Mouse (Mus musculus) heart, adult 9 months (tissue): ENCODE measurements around the gene Zfp639.
A peak's percentile ranks its signal among the peaks of the same experiment; 100 is the strongest.

Source experiments
- DNase-seq, 2 experiments: peaks; one replicate each; pipeline ENCODE4 v3.0.0; 2022; ENCODE audit warnings: low spot score in 2 of 2

Zfp639 gene

GRCm38 (mm10) chr3:32509496-32510374 is at the start of gene Zfp639:
Gene Zfp639 (plus strand): TSS chr3:32510259.
- no peak for DNase-seq

- DNase-seq: no peak
Observed at GRCm38 (mm10) chr3:32467321-32467720, 42.7 kb upstream of the Zfp639 start.

- no peak for DNase-seq
Observed at GRCm38 (mm10) chr3:32468411-32468810, 41.6 kb upstream of the Zfp639 start.

- DNase-seq: no peak
Observed at GRCm38 (mm10) chr3:32470449-32470848, 39.6 kb upstream of the Zfp639 start.

GRCm38 (mm10) chr3:32471098-32471497 is 39.0 kb upstream of the Zfp639 start:
- DNase-seq: peak in 1 of 2 experiments; percentile 10

GRCm38 (mm10) chr3:32472191-32472900 is 37.7 kb upstream of the Zfp639 start:
- peak; percentile 43 to 46 for DNase-seq

GRCm38 (mm10) chr3:32473184-32473583 is 36.9 kb upstream of the Zfp639 start:
- DNase-seq: no peak

- DNase-seq: no peak
Observed at GRCm38 (mm10) chr3:32479961-32480360, 30.1 kb upstream of the Zfp639 start.

GRCm38 (mm10) chr3:32483035-32483434 is 27.0 kb upstream of the Zfp639 start:
- no peak for DNase-seq

GRCm38 (mm10) chr3:32486543-32486942 is 23.5 kb upstream of the Zfp639 start:
- DNase-seq: no peak

- no peak for DNase-seq
Observed at GRCm38 (mm10) chr3:32488172-32488571, 21.9 kb upstream of the Zfp639 start.

GRCm38 (mm10) chr3:32490076-32490927 is 19.8 kb upstream of the Zfp639 start:
- DNase-seq: no peak

GRCm38 (mm10) chr3:32490928-32491315 is 19.1 kb upstream of the Zfp639 start:
- DNase-seq: no peak

GRCm38 (mm10) chr3:32492097-32493090 is 17.7 kb upstream of the Zfp639 start, which contains the start of gene Kcnmb3:
Gene Kcnmb3 (minus strand): TSS chr3:32492231.
- DNase-seq: no peak

- peak in 1 of 2 experiments; percentile 3 for DNase-seq
Observed at GRCm38 (mm10) chr3:32494387-32495087, 15.5 kb upstream of the Zfp639 start.

GRCm38 (mm10) chr3:32495088-32495770 is 14.8 kb upstream of the Zfp639 start:
- no peak for DNase-seq

GRCm38 (mm10) chr3:32495856-32496710 is 14.0 kb upstream of the Zfp639 start:
- DNase-seq: no peak

- DNase-seq: no peak
Observed at GRCm38 (mm10) chr3:32496711-32497070, 13.4 kb upstream of the Zfp639 start.

- no peak for DNase-seq
Observed at GRCm38 (mm10) chr3:32500346-32500745, 9.7 kb upstream of the Zfp639 start.
